Mouse (Mus musculus): ENCODE measurements at regions not wholly inside any gene's neighbourhood (a gene's known extent, or its start where the extent isn't known, plus 50 kb on each side); places are given as distances from the start of the nearest gene placed in this dataset.

GRCm38 (mm10) chr10:95085688-95086268, 141.1 kb upstream of the Plxnc1 start:
- DNase-seq = no peak

- no peak for DNase-seq
These were observed 138.9 kb upstream of the Plxnc1 start for GRCm38 (mm10) chr10:95083341-95084148.

GRCm38 (mm10) chr10:95082634-95083033, 138.0 kb upstream of the Plxnc1 start:
- peak in 1 of 2 experiments; percentile 14 for DNase-seq

GRCm38 (mm10) chr10:95079979-95080378, 135.3 kb upstream of the Plxnc1 start:
- DNase-seq = no peak

- DNase-seq = no peak
These were observed 131.8 kb upstream of the Plxnc1 start for GRCm38 (mm10) chr10:95076421-95076820.

- DNase-seq = no peak
These were observed 131.3 kb upstream of the Plxnc1 start for GRCm38 (mm10) chr10:95075897-95076296.

- DNase-seq = no peak
These were observed 130.4 kb upstream of the Plxnc1 start for GRCm38 (mm10) chr10:95074959-95075590.

GRCm38 (mm10) chr10:95074381-95074780, 129.7 kb upstream of the Plxnc1 start:
- DNase-seq = no peak

- no peak for DNase-seq
These were observed 123.3 kb upstream of the Plxnc1 start for GRCm38 (mm10) chr10:95067971-95068370.

GRCm38 (mm10) chr10:95066774-95067173, 122.1 kb upstream of the Plxnc1 start:
- DNase-seq = no peak

- DNase-seq = no peak
These were observed 115.0 kb upstream of the Plxnc1 start for GRCm38 (mm10) chr10:95059486-95060091.

- DNase-seq = no peak
These were observed 114.4 kb upstream of the Plxnc1 start for GRCm38 (mm10) chr10:95059078-95059477.

GRCm38 (mm10) chr10:95057051-95057714, 112.5 kb upstream of the Plxnc1 start:
- DNase-seq = no peak

GRCm38 (mm10) chr10:95056541-95056940, 111.9 kb upstream of the Plxnc1 start:
- DNase-seq = no peak

- no peak for DNase-seq
These were observed 110.2 kb upstream of the Plxnc1 start for GRCm38 (mm10) chr10:95054869-95055268.

- DNase-seq = no peak
These were observed 104.2 kb upstream of the Plxnc1 start for GRCm38 (mm10) chr10:95048790-95049189.

GRCm38 (mm10) chr10:95043978-95044377, 99.3 kb upstream of the Plxnc1 start:
- peak in 1 of 2 experiments; percentile 7 for DNase-seq

- peak in 1 of 2 experiments; percentile 5 for DNase-seq
These were observed 95.7 kb upstream of the Plxnc1 start for GRCm38 (mm10) chr10:95040258-95040895.

GRCm38 (mm10) chr10:95036043-95036697, 91.5 kb upstream of the Plxnc1 start:
- DNase-seq = no peak

- peak in 1 of 2 experiments; percentile 21 for DNase-seq
These were observed 90.7 kb upstream of the Plxnc1 start for GRCm38 (mm10) chr10:95035371-95035770.

GRCm38 (mm10) chr10:95034566-95034965, 89.9 kb upstream of the Plxnc1 start:
- DNase-seq = no peak
